Mouse (Mus musculus): ENCODE data around the gene Gm3147.
"Not testable (repeated sequence)": the region's sequence is repeated elsewhere in the genome, so short reads cannot be mapped to it uniquely, and the experiment has no call there.

Gm3147 gene

DNA sequence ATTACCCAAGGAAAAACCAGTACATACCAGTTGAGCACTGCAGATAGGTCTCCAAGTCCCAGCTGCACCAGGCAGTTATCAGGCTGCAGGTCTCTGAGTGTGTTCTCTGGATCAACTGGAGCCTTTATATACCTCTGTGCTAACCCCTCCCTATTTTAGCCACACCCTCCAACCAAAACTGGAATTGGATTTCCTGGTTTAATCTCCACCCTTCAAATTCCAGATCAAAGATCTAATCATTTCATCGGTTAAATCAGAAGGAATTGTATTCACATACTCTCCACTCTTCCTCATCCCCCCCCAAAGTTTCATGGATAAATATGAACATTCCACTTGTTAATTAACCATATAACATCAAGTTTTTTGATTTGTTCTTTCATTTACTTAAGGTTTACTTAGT lies at the start of gene Gm3147:
TSS of gene Gm3147 (minus strand) at position 101 of the 400 bp plus-strand sequence.
- DNase-seq, result not testable (repeated sequence)

DNA sequence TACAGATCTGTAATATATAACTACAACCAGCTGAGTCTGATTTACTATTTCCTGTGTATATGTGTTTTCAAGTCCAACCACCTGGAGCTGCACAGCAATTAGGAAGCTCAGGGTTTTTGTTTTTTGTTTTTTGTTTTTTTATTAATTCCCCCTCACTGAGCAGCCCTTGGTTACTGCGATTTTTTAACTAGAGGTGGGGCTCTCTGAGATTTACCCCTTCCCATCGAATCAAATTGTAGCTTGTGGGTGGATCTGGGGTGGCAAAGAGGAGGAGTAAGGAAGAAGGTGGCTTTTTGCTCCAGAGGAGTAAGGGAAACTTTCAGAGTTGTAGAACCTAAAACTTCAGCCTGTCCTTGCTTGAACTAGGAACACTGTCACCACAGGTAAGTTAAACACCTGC lies 31.9 kb upstream of the Gm3147 start, which contains the start of gene Gm6205:
TSS of gene Gm6205 (plus strand) at position 301 of the 400 bp plus-strand sequence.
- not testable (repeated sequence) for DNase-seq

DNA sequence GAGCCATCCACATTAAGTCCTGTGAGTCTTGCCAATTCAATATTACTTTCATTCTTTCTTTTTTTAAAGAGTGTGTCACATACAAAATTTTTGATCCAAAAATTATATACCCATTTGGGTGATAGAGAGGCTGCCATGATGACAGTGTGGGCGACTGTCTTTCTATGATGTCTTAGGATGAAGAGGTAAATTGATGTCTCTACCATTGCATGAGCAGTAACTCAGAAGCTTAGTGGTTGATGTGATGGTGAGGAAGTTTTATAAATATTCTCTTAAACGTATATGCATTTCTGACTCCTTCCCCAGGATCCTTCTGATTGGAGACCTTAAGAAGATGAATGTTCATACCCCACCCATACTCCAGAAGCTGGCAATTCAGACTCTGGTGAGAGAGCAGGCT lies 7.5 kb upstream of the Gm3147 start, which contains the start of gene Gm6509:
TSS of gene Gm6509 (plus strand) at position 301 of the 400 bp plus-strand sequence.
- not testable (repeated sequence) for DNase-seq

Data from kidney, adult 18-20 months (tissue).